Comparison of ENCODE assay signal across 24 mouse cellular contexts in the genomic region with DNA sequence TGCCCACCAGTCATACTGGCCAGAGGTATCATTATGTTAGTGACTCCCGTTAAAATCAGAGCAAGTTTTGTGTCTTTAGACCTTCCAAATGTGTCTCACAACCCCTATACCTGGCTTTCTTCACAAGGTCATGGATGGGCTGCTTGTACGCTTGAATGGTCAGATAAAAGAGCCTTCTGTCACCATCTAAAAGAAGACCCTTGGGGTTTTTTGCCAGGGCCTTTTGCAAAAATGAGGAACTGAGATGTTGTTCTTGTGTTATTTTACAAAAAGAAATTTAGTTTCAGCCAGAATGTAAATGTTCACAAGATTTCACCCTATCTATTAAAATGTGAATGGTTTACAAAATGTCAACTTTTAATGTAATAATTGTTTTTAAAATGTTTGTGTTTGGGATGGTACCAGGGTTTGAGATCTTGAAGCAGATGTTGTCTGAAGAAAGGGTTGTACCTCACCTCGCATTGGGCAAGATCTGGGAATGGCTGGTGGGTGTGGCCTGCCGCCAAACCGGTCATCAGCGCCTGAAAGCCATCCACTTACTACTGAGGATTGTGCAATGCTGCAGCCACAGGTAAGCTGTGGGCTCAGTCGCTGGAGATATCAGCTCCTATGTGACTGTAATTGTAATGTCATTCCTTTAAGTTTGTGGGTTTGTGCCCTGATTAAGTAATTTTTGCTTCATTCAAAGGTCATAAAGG. TPM values are rescaled to one million over a fixed set of nuclear protein-coding genes. Genes with fewer than 3 reads are reported as not detected.
DNase-seq lines count a peak whose midpoint lies in the region; ATAC-seq and TF ChIP-seq lines count a peak whose summit lies in the region.
"Had no signal": no experiment of that assay in that cellular context is flagged by ENCODE, and none has a peak within 500 bp of the region (broad histone marks: within the 10 kb centered on the region; RNA-seq: fewer than 3 reads in every experiment).

No protein-coding gene starts in this region.

- no peak overlapping the region for H3K4me3 ChIP-seq in intestine, postnatal 0 days (ENCODE audit: low read depth, low read length)
- H3K4me3 ChIP-seq in kidney, adult 2 months (ENCODE audit: insufficient read depth, low read depth, low read length), result no peak overlapping the region
- no peak overlapping the region for H3K4me3 ChIP-seq in limb, embryonic 10.5 days
- H3K4me3 ChIP-seq: embryonic facial prominence, embryonic 12.5 days; erythroblast, embryonic 14.5 days; forebrain, embryonic 12.5 days; hindbrain, embryonic 13.5 days; limb, embryonic 15.5 days; midbrain, embryonic 12.5 days had no signal

- 56% methylated on average over 7 of the region's 7 CpGs for WGBS in intestine, postnatal 0 days
- WGBS in kidney, adult 2 months, result 80% methylated on average over 7 of the region's 7 CpGs
- 86% methylated on average over 7 of the region's 7 CpGs for WGBS in limb, embryonic 10.5 days

- no peak overlapping the region for H3K4me2 ChIP-seq in intestine, postnatal 0 days (replicated peaks; ENCODE audit: low read depth)
- H3K4me2 ChIP-seq: embryonic facial prominence, embryonic 12.5 days; forebrain, embryonic 12.5 days; hindbrain, embryonic 13.5 days; limb, embryonic 15.5 days; lung, embryonic 14.5 days; midbrain, embryonic 12.5 days had no signal

- TF ChIP-seq POLR2A in kidney, adult 2 months (IDR thresholded peaks at IDR 0.05; ENCODE audit: low read depth, low read length), result no peak

- 0 out of 2 replicates have a peak overlapping the region, but pooled peaks have one; percentile 15 for H3K27ac ChIP-seq in intestine, postnatal 0 days (ENCODE audit: low read depth, low read length)
- H3K27ac ChIP-seq in kidney, adult 2 months (ENCODE audit: insufficient read depth, low read depth, low read length), result no peak overlapping the region
- H3K27ac ChIP-seq in limb, embryonic 10.5 days, result no peak overlapping the region
- H3K27ac ChIP-seq: embryonic facial prominence, embryonic 12.5 days; forebrain, embryonic 12.5 days; hindbrain, embryonic 13.5 days; limb, embryonic 15.5 days; midbrain, embryonic 12.5 days had no signal

- no peak for TF ChIP-seq CTCF in intestine, postnatal 0 days (IDR thresholded peaks at IDR 0.05; ENCODE audit: low read depth)
- no peak for TF ChIP-seq CTCF in kidney, adult 2 months (conservative IDR thresholded peaks at IDR 0.05; ENCODE audit: insufficient read depth, insufficient read length, low read depth, low read length)

- peak; percentile 42 to 51 for DNase-seq in spleen, postnatal 36 days (ENCODE audit: low spot score in 2 of 2)
- DNase-seq in spleen, postnatal 4 days (ENCODE audit: low spot score in 2 of 2), result no peak
- peak; percentile 66 for DNase-seq in lung, postnatal 25 days (ENCODE audit: low spot score)
- no peak for DNase-seq in kidney, adult 2 months
- no peak for DNase-seq in limb, embryonic 10.5 days (ENCODE audit: low spot score)
- no peak for DNase-seq in right cerebral cortex, adult 18-20 months
- DNase-seq in thymus, adult 18-20 months, result no peak
- DNase-seq: adrenal gland, adult 8-10 months; cerebellum, adult 18-20 months; cerebellum, postnatal 25 days; gastrocnemius, postnatal 25 days; heart, postnatal 36 days; kidney, postnatal 25 days; lung, embryonic 14.5 days; thymus, postnatal 4 days had no signal

- H3K9me3 ChIP-seq in intestine, postnatal 0 days (ENCODE audit: control insufficient read depth), result no peaks in the 10 kb centered on the region
- H3K9me3 ChIP-seq in limb, embryonic 10.5 days (replicated peaks), result no peaks in the 10 kb centered on the region
- H3K9me3 ChIP-seq: embryonic facial prominence, embryonic 12.5 days; forebrain, embryonic 12.5 days; hindbrain, embryonic 13.5 days; limb, embryonic 15.5 days; midbrain, embryonic 12.5 days had no signal

- H3K36me3 ChIP-seq in intestine, postnatal 0 days (ENCODE audit: control insufficient read depth, insufficient read depth), result peaks cover 77% of the 10 kb centered on the region
- peaks cover 3% of the 10 kb centered on the region; the same call in 1 of the 2 replicates for H3K36me3 ChIP-seq in kidney, adult 2 months (ENCODE audit: control insufficient read depth, insufficient read depth, low read length)
- peaks cover 71% of the 10 kb centered on the region for H3K36me3 ChIP-seq in limb, embryonic 10.5 days

- no peaks in the 10 kb centered on the region for H3K27me3 ChIP-seq in intestine, postnatal 0 days (replicated peaks; ENCODE audit: control insufficient read depth, insufficient read depth, low read length)
- H3K27me3 ChIP-seq in kidney, adult 2 months (replicated peaks; ENCODE audit: control insufficient read depth, insufficient read depth, low read length), result no peaks in the 10 kb centered on the region
- no peaks in the 10 kb centered on the region for H3K27me3 ChIP-seq in limb, embryonic 10.5 days (ENCODE audit: low read depth, poor library complexity, severe bottlenecking)
- H3K27me3 ChIP-seq: embryonic facial prominence, embryonic 12.5 days; forebrain, embryonic 12.5 days; hindbrain, embryonic 13.5 days; limb, embryonic 15.5 days; midbrain, embryonic 12.5 days had no signal

- no peaks in the 10 kb centered on the region for H3K4me1 ChIP-seq in intestine, postnatal 0 days (replicated peaks; ENCODE audit: control insufficient read depth, insufficient read depth, low read length)
- no peaks in the 10 kb centered on the region for H3K4me1 ChIP-seq in kidney, adult 2 months (ENCODE audit: control insufficient read depth, insufficient read depth, low read length)
- no peaks in the 10 kb centered on the region for H3K4me1 ChIP-seq in limb, embryonic 10.5 days
- H3K4me1 ChIP-seq: embryonic facial prominence, embryonic 12.5 days; forebrain, embryonic 12.5 days; hindbrain, embryonic 13.5 days; limb, embryonic 15.5 days; midbrain, embryonic 12.5 days had no signal

- ATAC-seq in intestine, postnatal 0 days, result no peak
- ATAC-seq: activated CD4-positive, CD25-positive, alpha-beta regulatory T cell, adult 4 months; inflammation-experienced regulatory T-cells, adult 6 months had no signal

- no peak overlapping the region for H3K9ac ChIP-seq in intestine, postnatal 0 days (ENCODE audit: low read depth, low read length)
- H3K9ac ChIP-seq: embryonic facial prominence, embryonic 12.5 days; forebrain, embryonic 12.5 days; hindbrain, embryonic 13.5 days; limb, embryonic 15.5 days; lung, embryonic 14.5 days; midbrain, embryonic 12.5 days had no signal

RNA-seq across cellular contexts. Expression of gene Atp2a3, which starts 43.5 kb away (rescaled TPM):
- 16.2 and 16.7 TPM in 2 replicates for polyA plus RNA-seq in intestine, postnatal 0 days (2015; fragmentation: Nextera tagmentation; extraction: Ambion mirVana)
- polyA plus RNA-seq in kidney, adult 2 months (2012; rRNA removed), result 24.3 and 28.7 TPM in 2 replicates
- polyA plus RNA-seq in limb, embryonic 10.5 days (2016; fragmentation: Nextera tagmentation; extraction: Ambion mirVana), result 1.0 and 1.5 TPM in 2 replicates

Comparison
In these comparisons a context has a peak if more than half of its experiments do, and no peak if none do; other contexts are left out.
1. DNase-seq: peak in spleen, postnatal 36 days (2 of 2) and lung, postnatal 25 days (single experiment); none in spleen, postnatal 4 days (0 of 2), kidney, adult 2 months (single experiment), limb, embryonic 10.5 days (single experiment), right cerebral cortex, adult 18-20 months (single experiment) and thymus, adult 18-20 months (0 of 2).